Mouse (Mus musculus) kidney, adult 2 months (tissue): ENCODE results near the gene Vmn1r75.

Experiments
- CTCF ChIP-seq: fragments of 200-500 bp; conservative IDR thresholded peaks from 2 replicates; pipeline ENCODE4 v1.5.1; 2011; ENCODE audit warnings: low read depth, mild to moderate bottlenecking, control low read depth, low read length, moderate library complexity, mixed read lengths; ENCODE audit not compliant: insufficient read depth, insufficient read length
- POLR2A ChIP-seq: fragments of 200-500 bp; IDR thresholded peaks from one replicate; pipeline ENCODE4 v1.6.1; 2011; ENCODE audit warnings: low read depth, low read length, control low read depth

- TF ChIP-seq CTCF, result no peak
- no peak for TF ChIP-seq POLR2A
These were observed at the start of gene Vmn1r75 for GRCm38 (mm10) chr7:11874330-11874729.
